Mouse (Mus musculus): ENCODE results near the gene Ppil2. TPM values are rescaled to one million over a fixed set of nuclear protein-coding genes. Genes with fewer than 3 reads are reported as not detected.

The Ppil2 gene
- polyA plus RNA-seq, 1 experiment from 2014 or later = 142 TPM

DNA sequence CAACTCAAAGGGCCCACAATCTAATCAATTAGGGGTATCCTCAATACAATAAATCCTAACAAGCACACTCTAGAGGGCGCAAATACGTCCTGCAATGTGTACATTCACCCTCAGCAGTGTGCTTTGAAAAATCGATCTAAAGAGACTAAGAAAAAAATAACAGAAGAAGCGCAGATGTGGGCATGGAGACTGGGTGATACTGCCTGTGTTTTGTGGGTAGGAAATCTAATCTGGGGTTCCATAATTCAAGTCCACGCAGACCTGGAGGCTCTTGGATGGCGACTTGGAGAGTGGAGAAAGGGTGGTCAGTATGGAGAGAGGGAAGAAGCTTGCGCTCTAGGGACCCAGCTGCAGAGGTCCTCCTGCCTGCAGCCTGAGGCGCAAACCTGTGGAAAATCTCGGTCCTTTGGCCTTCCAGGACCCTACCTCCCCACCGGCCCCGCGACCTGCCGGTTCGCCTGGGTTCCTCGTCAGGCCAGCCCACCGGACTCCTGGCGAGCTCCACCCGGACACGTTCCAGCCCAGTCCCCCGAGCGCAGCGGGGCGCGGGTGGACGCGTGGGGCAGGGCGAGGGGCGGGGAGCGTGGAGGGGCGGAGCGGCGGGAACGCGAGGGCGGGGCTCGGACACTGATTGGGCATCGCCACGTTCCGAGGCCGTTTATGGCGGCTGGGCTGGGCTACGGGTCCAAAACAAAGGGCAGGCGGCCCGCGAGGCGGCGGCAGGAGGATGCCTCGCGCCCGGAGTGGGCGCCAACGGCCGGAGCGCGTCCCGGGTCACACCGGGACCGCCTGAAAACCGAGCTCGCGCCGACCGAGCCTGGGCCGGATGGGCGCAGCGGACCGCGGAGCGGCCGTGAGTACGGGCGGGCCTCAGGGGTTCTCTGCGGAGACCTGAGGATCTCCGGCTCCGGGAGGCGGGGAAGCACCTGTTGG lies 41.3 kb downstream of the Ppil2 start, which contains the start of gene Ypel1:
Gene Ypel1 (plus strand): TSS at position 186 of the 933 bp plus-strand sequence.
- peak; percentile 96 for ATAC-seq (ENCODE audit: insufficient number of reproducible peaks, low FRiP score, low TSS enrichment, low read depth)

DNA sequence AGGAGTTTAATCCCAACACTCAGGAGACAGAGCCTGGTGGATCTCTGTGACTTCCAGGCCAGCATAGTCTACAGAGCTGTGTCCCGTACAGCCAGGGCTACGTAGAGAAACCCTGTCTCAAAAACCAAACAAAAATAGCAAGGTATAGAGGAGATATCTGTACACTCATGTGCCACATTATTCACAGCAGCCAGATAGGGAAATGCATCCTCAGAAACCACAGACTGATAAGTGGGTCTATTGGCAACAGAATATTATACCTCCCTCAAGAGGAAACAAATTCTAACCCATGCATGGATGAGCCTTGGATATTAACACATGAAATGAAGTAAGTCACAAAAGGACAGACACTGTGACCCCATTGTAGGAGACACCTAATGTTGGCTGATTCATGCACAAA lies 43.5 kb downstream of the Ppil2 start:
- Histone ChIP-seq H3K27ac (replicated peaks) (no peak overlapping the region), H3K36me3 (no peaks in the 10 kb centered on the region), H3K27me3 (no peaks in the 10 kb centered on the region), H3K9me3 (replicated peaks) (no peaks in the 10 kb centered on the region), H3K4me1 (peaks cover 7% of the 10 kb centered on the region; the same call in 1 of the 2 replicates), H3K4me3 (replicated peaks) (no peak overlapping the region), H3K4me2 (replicated peaks) (no peak overlapping the region), H3K9ac (no peak overlapping the region)
- no peak for ATAC-seq (ENCODE audit: insufficient number of reproducible peaks, low FRiP score, low TSS enrichment, low read depth)
- 91% methylated on average over 2 of the region's 2 CpGs for WGBS

More for the DNA sequence above, 41.3 kb downstream of the Ppil2 start, which contains the start of gene Ypel1:
- under 1% methylated on average over 74 of the region's 76 CpGs for WGBS
- Histone ChIP-seq H3K27me3 (no peaks in the 10 kb centered on the region), H3K9me3 (replicated peaks) (no peaks in the 10 kb centered on the region), H3K27ac (replicated peaks) (peak within 1 kb of the TSS; percentile 91), H3K4me2 (replicated peaks) (peak within 1 kb of the TSS; percentile 73), H3K4me1 (peaks cover 7% of the 10 kb centered on the region; the same call in 1 of the 2 replicates), H3K36me3 (peaks cover 7% of the 10 kb centered on the region; the same call in 1 of the 2 replicates), H3K9ac (peak within 1 kb of the TSS; percentile 72), H3K4me3 (replicated peaks) (peak within 1 kb of the TSS; percentile 80)

DNA sequence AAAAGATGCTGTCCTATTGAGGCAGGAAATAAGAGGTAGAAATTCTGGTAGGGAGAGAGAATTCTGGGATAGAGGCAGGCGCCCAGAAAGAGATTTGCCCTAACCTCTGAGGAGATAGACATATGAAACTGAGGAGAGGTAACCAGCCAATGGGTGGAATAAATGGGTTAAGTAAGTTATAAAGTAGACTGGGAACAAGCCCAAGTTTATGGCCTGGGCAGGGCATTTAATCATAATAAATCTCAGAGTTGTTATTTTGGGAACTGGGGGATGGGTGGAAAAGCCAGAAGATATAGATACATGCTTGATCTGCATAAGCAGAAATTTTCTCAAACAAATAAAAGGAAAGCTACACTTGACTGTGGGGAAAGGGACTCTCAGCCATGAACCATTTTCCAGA lies 48.7 kb downstream of the Ppil2 start:
- H3K4me3 ChIP-seq (replicated peaks) = no peak overlapping the region
- no peak overlapping the region for H3K4me2 ChIP-seq (replicated peaks)
- H3K9me3 ChIP-seq (replicated peaks) = no peaks in the 10 kb centered on the region
- H3K27ac ChIP-seq (replicated peaks) = no peak overlapping the region
- no peak for ATAC-seq (ENCODE audit: insufficient number of reproducible peaks, low FRiP score, low TSS enrichment, low read depth)
- H3K27me3 ChIP-seq = no peaks in the 10 kb centered on the region; the same call in 1 of the 2 replicates
- 58% methylated on average over 1 of the region's 1 CpGs for WGBS
- H3K4me1 ChIP-seq = no peaks in the 10 kb centered on the region
- H3K36me3 ChIP-seq = no peaks in the 10 kb centered on the region
- no peak overlapping the region for H3K9ac ChIP-seq

DNA sequence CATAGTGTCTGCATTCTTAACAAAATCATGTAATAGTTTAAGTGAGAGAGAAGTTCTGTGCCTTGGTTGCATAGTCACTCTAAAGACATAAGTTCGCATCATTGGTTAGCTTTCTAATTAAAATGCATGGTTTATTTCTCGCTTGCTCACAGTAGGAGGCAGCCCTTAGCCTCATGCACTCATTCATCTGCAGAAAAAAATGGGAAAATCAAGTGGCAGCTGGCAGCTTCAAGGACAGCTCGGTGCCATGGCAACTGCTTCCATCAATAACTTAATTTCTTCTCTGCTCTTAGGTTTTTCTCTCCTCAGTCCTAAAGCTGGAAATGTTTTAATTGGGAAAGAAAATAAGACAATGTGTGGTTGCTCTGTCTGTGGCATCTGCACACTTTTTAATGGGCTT lies 55.5 kb downstream of the Ppil2 start:
- H3K27ac ChIP-seq (replicated peaks) = no peak overlapping the region
- H3K27me3 ChIP-seq = no peaks in the 10 kb centered on the region; the same call in 1 of the 2 replicates
- no peaks in the 10 kb centered on the region for H3K9me3 ChIP-seq (replicated peaks)
- no peak overlapping the region for H3K4me2 ChIP-seq (replicated peaks)
- no peaks in the 10 kb centered on the region for H3K4me1 ChIP-seq
- 75% methylated on average over 3 of the region's 3 CpGs for WGBS
- no peak overlapping the region for H3K4me3 ChIP-seq (replicated peaks)
- no peak for ATAC-seq (ENCODE audit: insufficient number of reproducible peaks, low FRiP score, low TSS enrichment, low read depth)
- no peaks in the 10 kb centered on the region for H3K36me3 ChIP-seq
- H3K9ac ChIP-seq = no peak overlapping the region

DNA sequence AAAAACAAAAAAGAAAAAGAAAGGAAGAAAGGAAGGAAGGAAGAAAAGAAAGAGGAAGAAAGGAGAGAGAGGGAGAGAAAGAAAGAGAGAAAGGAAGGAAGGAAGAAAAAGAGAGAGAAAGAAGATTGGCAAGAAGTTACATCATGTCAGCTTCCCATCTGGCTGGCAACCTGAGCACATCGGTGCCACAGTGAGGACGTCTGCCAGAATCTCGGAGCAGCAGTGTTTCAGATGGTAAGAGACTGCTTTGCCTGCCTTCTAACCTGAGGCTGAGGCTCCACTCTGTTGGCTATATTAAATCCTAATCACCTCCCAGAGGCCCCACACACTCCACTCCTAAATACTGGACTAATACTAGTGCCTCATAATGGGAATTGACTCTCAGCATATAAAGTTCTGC lies 57.2 kb downstream of the Ppil2 start:
- WGBS = 76% methylated on average over 3 of the region's 3 CpGs
- no peaks in the 10 kb centered on the region for H3K9me3 ChIP-seq (replicated peaks)
- no peaks in the 10 kb centered on the region for H3K27me3 ChIP-seq
- H3K4me1 ChIP-seq = no peaks in the 10 kb centered on the region
- no peak overlapping the region for H3K4me2 ChIP-seq (replicated peaks)
- ATAC-seq (ENCODE audit: insufficient number of reproducible peaks, low FRiP score, low TSS enrichment, low read depth) = no peak
- H3K9ac ChIP-seq = no peak overlapping the region
- H3K27ac ChIP-seq (replicated peaks) = no peak overlapping the region
- H3K36me3 ChIP-seq = peaks cover 9% of the 10 kb centered on the region; the same call in 1 of the 2 replicates
- H3K4me3 ChIP-seq (replicated peaks) = no peak overlapping the region

DNA sequence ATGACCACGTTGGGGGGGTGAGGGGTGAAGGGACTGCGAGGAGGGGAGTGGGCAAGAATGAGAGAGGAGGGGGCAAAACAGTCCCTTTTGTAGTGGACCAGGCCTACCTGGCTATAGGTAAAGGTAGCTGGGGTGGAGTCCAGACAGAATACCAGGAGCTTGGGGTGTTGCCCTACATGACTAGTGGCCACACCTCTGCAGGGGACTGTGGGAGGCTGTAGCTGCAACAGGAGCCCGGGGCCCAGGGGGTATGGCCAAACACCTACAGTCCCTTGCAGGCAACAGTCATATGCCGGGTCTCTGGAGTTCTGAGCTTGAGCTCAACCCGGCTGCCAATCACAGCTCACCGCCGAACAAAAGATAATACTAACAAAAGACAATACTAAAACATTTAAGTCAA lies 59.0 kb downstream of the Ppil2 start:
- peaks cover 20% of the 10 kb centered on the region; the same call in 1 of the 2 replicates for H3K36me3 ChIP-seq
- H3K4me2 ChIP-seq (replicated peaks) = no peak overlapping the region
- no peak overlapping the region for H3K27ac ChIP-seq (replicated peaks)
- no peak overlapping the region for H3K4me3 ChIP-seq (replicated peaks)
- no peaks in the 10 kb centered on the region for H3K27me3 ChIP-seq
- WGBS = 75% methylated on average over 7 of the region's 7 CpGs
- no peaks in the 10 kb centered on the region for H3K9me3 ChIP-seq (replicated peaks)
- no peak for ATAC-seq (ENCODE audit: insufficient number of reproducible peaks, low FRiP score, low TSS enrichment, low read depth)
- H3K4me1 ChIP-seq = no peaks in the 10 kb centered on the region
- no peak overlapping the region for H3K9ac ChIP-seq

DNA sequence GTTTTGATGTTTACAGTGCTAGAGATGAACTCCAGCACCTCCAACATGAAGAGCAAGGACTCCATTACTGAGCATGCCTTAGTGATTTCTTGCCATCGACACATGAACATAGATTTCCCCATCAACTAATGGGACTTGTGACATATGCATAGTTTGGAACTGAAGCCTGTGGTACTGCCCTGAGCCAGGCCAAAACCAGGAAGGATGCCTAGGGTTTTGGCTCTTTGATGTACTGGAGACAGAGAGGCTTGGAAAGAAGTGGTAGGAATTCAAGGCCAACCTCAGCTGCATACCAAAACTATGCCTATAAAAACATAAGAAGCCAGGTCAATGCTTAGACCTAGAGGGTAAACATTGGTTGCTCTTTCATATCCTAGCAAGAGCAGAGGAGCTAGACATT lies 61.2 kb downstream of the Ppil2 start:
- Histone ChIP-seq H3K4me3 (replicated peaks) (no peak overlapping the region), H3K27me3 (no peaks in the 10 kb centered on the region), H3K36me3 (peaks cover 35% of the 10 kb centered on the region), H3K4me2 (replicated peaks) (no peak overlapping the region), H3K9ac (no peak overlapping the region), H3K27ac (replicated peaks) (no peak overlapping the region), H3K9me3 (replicated peaks) (no peaks in the 10 kb centered on the region), H3K4me1 (no peaks in the 10 kb centered on the region)
- no peak for ATAC-seq (ENCODE audit: insufficient number of reproducible peaks, low FRiP score, low TSS enrichment, low read depth)
- 93% methylated on average over 1 of the region's 1 CpGs for WGBS

DNA sequence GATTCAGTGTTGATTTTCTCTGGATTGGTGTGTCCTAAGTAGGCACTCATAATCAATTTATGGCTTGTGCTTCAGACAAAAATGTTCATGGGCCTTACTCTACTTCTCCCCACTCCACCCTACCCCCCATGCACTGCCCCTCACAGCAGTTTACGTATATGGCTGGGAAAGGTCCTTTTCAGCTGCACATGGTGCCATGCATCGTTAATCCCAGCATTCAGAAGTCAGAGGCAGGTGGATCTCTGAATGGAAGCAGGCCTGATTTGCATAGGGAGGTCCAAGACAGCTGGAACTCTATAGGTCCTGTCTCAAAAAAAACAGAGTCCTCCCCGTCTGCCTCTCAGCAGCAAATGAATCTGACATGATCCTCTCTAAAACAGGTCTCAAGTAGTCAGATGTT lies 65.8 kb downstream of the Ppil2 start:
- Histone ChIP-seq H3K9me3 (replicated peaks) (no peaks in the 10 kb centered on the region), H3K4me2 (replicated peaks) (no peak overlapping the region), H3K4me3 (replicated peaks) (no peak overlapping the region), H3K4me1 (no peaks in the 10 kb centered on the region), H3K36me3 (peaks cover 72% of the 10 kb centered on the region), H3K27me3 (no peaks in the 10 kb centered on the region), H3K27ac (replicated peaks) (no peak overlapping the region), H3K9ac (no peak overlapping the region)
- WGBS = 74% methylated on average over 3 of the region's 3 CpGs
- ATAC-seq (ENCODE audit: insufficient number of reproducible peaks, low FRiP score, low TSS enrichment, low read depth) = no peak; the same call in 1 of the 2 replicates

DNA sequence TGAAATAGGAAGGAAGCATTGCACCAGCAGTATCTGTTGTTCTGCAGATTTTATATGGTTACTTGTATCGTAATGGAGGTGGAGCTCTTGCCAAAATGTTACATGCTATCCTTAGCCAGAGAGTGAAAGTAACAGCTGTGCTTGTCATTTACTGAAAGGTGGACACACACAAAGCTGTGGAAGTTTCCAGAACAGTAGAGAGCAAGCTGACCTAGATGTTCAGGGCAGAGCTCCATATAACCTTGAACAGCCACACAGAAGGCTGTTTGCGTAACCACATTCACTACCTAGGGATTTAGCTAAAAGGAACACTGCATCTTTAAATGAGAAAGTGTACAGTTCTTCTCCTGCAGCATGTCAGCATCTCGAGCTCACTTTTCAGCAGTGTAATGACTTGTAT lies 66.7 kb downstream of the Ppil2 start:
- 84% methylated on average over 3 of the region's 3 CpGs for WGBS

DNA sequence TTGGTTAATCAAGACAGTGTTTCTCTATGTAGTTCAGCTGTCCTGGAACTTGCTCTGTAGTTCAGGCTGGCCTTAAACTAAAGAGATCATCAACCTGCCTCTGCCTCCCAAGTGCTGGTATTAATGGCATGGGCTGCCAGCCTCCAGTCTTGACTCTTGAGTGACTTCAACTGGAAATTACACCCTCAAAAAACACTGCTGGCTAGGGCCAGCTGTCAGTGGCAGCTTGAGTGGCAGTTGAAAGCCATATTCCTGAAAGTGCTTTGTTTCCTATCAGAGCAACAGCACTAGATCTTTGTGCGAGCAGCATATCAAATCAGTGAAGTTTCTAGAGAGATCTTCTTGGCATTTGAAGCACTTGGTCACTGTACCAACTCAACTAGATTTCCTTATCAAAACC lies 69.6 kb downstream of the Ppil2 start:
- H3K36me3 ChIP-seq = peaks cover 78% of the 10 kb centered on the region
- 89% methylated on average over 1 of the region's 1 CpGs for WGBS

More for the DNA sequence above, 66.7 kb downstream of the Ppil2 start:
- peaks cover 73% of the 10 kb centered on the region for H3K36me3 ChIP-seq
- no peak overlapping the region for H3K4me3 ChIP-seq (replicated peaks)
- no peaks in the 10 kb centered on the region for H3K4me1 ChIP-seq
- H3K27me3 ChIP-seq = no peaks in the 10 kb centered on the region
- H3K9ac ChIP-seq = no peak overlapping the region
- ATAC-seq (ENCODE audit: insufficient number of reproducible peaks, low FRiP score, low TSS enrichment, low read depth) = no peak
- H3K27ac ChIP-seq (replicated peaks) = no peak overlapping the region
- H3K9me3 ChIP-seq (replicated peaks) = no peaks in the 10 kb centered on the region
- H3K4me2 ChIP-seq (replicated peaks) = no peak overlapping the region

DNA sequence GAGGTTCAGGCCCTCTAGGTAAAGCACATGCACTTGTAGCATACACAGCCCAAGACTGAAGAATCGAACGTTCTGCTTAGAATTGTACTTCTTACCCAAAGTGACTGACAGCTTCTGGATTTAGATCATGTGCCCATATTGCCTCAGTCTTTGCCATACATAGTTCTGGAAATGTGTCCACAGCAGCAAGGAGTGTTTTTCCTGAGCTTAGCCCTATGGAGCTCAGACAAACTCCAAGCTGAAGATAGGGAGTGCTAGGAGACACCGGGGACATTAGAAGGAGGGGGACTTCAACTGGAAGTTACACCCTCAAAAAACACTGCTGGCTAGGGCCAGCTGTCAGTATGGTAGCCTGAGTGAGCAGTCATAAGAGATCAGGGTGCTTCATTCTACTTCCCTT lies 70.3 kb downstream of the Ppil2 start:
- Histone ChIP-seq H3K36me3 (peaks cover 78% of the 10 kb centered on the region), H3K9me3 (replicated peaks) (no peaks in the 10 kb centered on the region)
- 95% methylated on average over 3 of the region's 3 CpGs for WGBS

More for the DNA sequence above, 69.6 kb downstream of the Ppil2 start:
- no peak overlapping the region for H3K9ac ChIP-seq
- no peaks in the 10 kb centered on the region for H3K9me3 ChIP-seq (replicated peaks)
- no peak overlapping the region for H3K27ac ChIP-seq (replicated peaks)
- no peak overlapping the region for H3K4me2 ChIP-seq (replicated peaks)
- H3K4me3 ChIP-seq (replicated peaks) = no peak overlapping the region
- no peaks in the 10 kb centered on the region for H3K4me1 ChIP-seq
- ATAC-seq (ENCODE audit: insufficient number of reproducible peaks, low FRiP score, low TSS enrichment, low read depth) = no peak
- no peaks in the 10 kb centered on the region for H3K27me3 ChIP-seq

More for the DNA sequence above, 70.3 kb downstream of the Ppil2 start:
- Histone ChIP-seq H3K4me3 (replicated peaks) (no peak overlapping the region), H3K4me2 (replicated peaks) (no peak overlapping the region), H3K9ac (no peak overlapping the region), H3K27ac (replicated peaks) (no peak overlapping the region), H3K27me3 (no peaks in the 10 kb centered on the region), H3K4me1 (no peaks in the 10 kb centered on the region)
- ATAC-seq (ENCODE audit: insufficient number of reproducible peaks, low FRiP score, low TSS enrichment, low read depth) = no peak
